In the genomic region with DNA sequence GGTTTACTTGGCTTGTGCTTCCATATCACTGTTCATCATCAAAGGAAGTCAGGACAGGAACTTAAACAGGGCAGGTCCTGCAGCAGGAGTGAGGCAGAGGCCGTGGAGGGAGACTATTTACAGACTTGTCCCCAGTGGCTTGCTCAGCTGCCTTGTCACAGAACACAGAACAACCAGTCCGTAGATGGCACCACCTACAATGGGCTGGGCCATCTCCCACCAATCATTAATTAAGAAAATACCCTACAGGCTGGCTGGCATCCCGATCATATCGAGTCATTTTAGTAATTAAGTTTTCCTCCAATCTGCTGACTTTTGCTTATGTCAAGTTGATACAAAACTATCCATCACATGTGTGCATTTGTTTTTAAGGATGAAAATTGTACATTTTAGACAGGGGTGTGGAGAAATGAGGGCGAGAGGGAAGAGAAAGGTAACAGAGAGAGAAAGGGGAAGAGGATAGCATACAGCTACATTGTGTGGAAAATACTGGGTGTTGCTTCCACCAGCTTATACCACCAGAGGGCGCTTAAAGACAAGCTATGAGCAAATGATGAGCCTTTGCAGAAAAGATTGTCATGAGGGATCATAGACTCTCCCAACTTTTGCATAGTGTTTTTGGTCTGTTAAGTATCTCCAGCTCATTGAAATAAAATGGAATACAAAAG, we compare ENCODE assay signal across 8 mouse cellular contexts. TPM values are rescaled to one million over a fixed set of nuclear protein-coding genes. Genes with fewer than 3 reads are reported as not detected.
DNase-seq lines count a peak whose midpoint lies in the region; ATAC-seq and TF ChIP-seq lines count a peak whose summit lies in the region.

No protein-coding gene starts in this region.

- H3K27me3 ChIP-seq in E14TG2a.4 (ENCODE audit: insufficient read depth, low read length) = no peaks in the 10 kb centered on the region
- no peaks in the 10 kb centered on the region for H3K27me3 ChIP-seq in forebrain, embryonic 13.5 days
- H3K27me3 ChIP-seq in hindbrain, embryonic 12.5 days = no peaks in the 10 kb centered on the region
- H3K27me3 ChIP-seq in lung, embryonic 16.5 days (ENCODE audit: control insufficient read depth, insufficient read depth, low read depth, low read length) = no peaks in the 10 kb centered on the region

- H3K4me1 ChIP-seq in E14TG2a.4 (replicated peaks; ENCODE audit: low read depth, low read length) = peaks cover 11% of the 10 kb centered on the region
- peaks cover 6% of the 10 kb centered on the region; the same call in 1 of the 2 replicates for H3K4me1 ChIP-seq in forebrain, embryonic 13.5 days
- H3K4me1 ChIP-seq in hindbrain, embryonic 12.5 days = no peaks in the 10 kb centered on the region
- H3K4me1 ChIP-seq in lung, embryonic 16.5 days (replicated peaks; ENCODE audit: control insufficient read depth, insufficient read depth, low read length) = peaks cover 3% of the 10 kb centered on the region; the same call in 1 of the 2 replicates

- WGBS in forebrain, embryonic 13.5 days = 33% methylated on average over 6 of the region's 6 CpGs
- WGBS in hindbrain, embryonic 12.5 days = 29% methylated on average over 6 of the region's 6 CpGs
- WGBS in lung, embryonic 16.5 days = 26% methylated on average over 6 of the region's 6 CpGs

- H3K4me2 ChIP-seq in forebrain, embryonic 13.5 days = no peak overlapping the region
- peak overlapping the region; percentile 13; the same call in 1 of the 2 replicates for H3K4me2 ChIP-seq in hindbrain, embryonic 12.5 days (replicated peaks)
- H3K4me2 ChIP-seq in lung, embryonic 16.5 days (ENCODE audit: low read depth, low read length) = no peak overlapping the region

- DNase-seq in c-Kit-negative CD71-positive TER-119-positive erythroid progenitor cells, embryonic 14.5 days (ENCODE audit: low read depth, low spot score) = peak; percentile 33
- peak; percentile 85 for DNase-seq in layer of hippocampus, adult 9-11 months
- DNase-seq in ovary, adult 18-20 months (ENCODE audit: low spot score) = peak; percentile 15
- DNase-seq in thymus, postnatal 0 days (ENCODE audit: low spot score) = peak; percentile 72

- no peak overlapping the region for H3K27ac ChIP-seq in forebrain, embryonic 13.5 days
- no peak overlapping the region for H3K27ac ChIP-seq in hindbrain, embryonic 12.5 days
- no peak overlapping the region for H3K27ac ChIP-seq in lung, embryonic 16.5 days (ENCODE audit: low read length)

- no peak overlapping the region for H3K4me3 ChIP-seq in E14TG2a.4 (replicated peaks; ENCODE audit: low read length)
- no peak overlapping the region for H3K4me3 ChIP-seq in forebrain, embryonic 13.5 days
- H3K4me3 ChIP-seq in hindbrain, embryonic 12.5 days = no peak overlapping the region
- no peak overlapping the region for H3K4me3 ChIP-seq in lung, embryonic 16.5 days (ENCODE audit: low read length)

- H3K36me3 ChIP-seq in E14TG2a.4 (ENCODE audit: insufficient read depth, low read length) = no peaks in the 10 kb centered on the region
- H3K36me3 ChIP-seq in forebrain, embryonic 13.5 days (ENCODE audit: poor library complexity, severe bottlenecking) = no peaks in the 10 kb centered on the region
- H3K36me3 ChIP-seq in hindbrain, embryonic 12.5 days = no peaks in the 10 kb centered on the region
- H3K36me3 ChIP-seq in lung, embryonic 16.5 days (ENCODE audit: control insufficient read depth, insufficient read depth, low read length) = no peaks in the 10 kb centered on the region

- peak; percentile 68 for TF ChIP-seq CTCF in E14TG2a.4 (conservative IDR thresholded peaks at IDR 0.05; ENCODE audit: low read length)

- no peak overlapping the region for H3K9ac ChIP-seq in forebrain, embryonic 13.5 days
- peak overlapping the region; percentile 29; the same call in 1 of the 2 replicates for H3K9ac ChIP-seq in hindbrain, embryonic 12.5 days
- H3K9ac ChIP-seq in lung, embryonic 16.5 days (ENCODE audit: low read length) = no peak overlapping the region

- H3K9me3 ChIP-seq in E14TG2a.4 (ENCODE audit: low read length) = no peaks in the 10 kb centered on the region
- H3K9me3 ChIP-seq in forebrain, embryonic 13.5 days (replicated peaks) = no peaks in the 10 kb centered on the region
- H3K9me3 ChIP-seq in hindbrain, embryonic 12.5 days (replicated peaks) = no peaks in the 10 kb centered on the region
- no peaks in the 10 kb centered on the region for H3K9me3 ChIP-seq in lung, embryonic 16.5 days (ENCODE audit: control insufficient read depth, low read length)

- peak; percentile 67 for ATAC-seq in forebrain, embryonic 13.5 days
- peak; percentile 68 for ATAC-seq in hindbrain, embryonic 12.5 days (ENCODE audit: low FRiP score)
- peak; percentile 79 for ATAC-seq in lung, embryonic 16.5 days (ENCODE audit: low read depth)

RNA-seq across cellular contexts. Expression of a gene that starts 21.8 kb away (rescaled TPM):
- 6.0 and 6.9 TPM in 2 replicates for polyA plus RNA-seq in forebrain, embryonic 13.5 days (2015; fragmentation: Nextera tagmentation; extraction: Ambion mirVana)
- 5.5 and 6.2 TPM in 2 replicates for polyA plus RNA-seq in hindbrain, embryonic 12.5 days (2016; fragmentation: Nextera tagmentation; extraction: Ambion mirVana)
- 3.5 and 3.6 TPM in 2 replicates for polyA plus RNA-seq in lung, embryonic 16.5 days (2015; fragmentation: Nextera tagmentation; extraction: Ambion mirVana)
- 5.5 and 7.3 TPM in 2 replicates for polyA plus RNA-seq in thymus, postnatal 0 days (2015; fragmentation: Nextera tagmentation; extraction: Ambion mirVana)

RNA-seq across cellular contexts. Expression of a gene that starts 22.2 kb away (rescaled TPM):
- polyA plus RNA-seq in forebrain, embryonic 13.5 days (2015; fragmentation: Nextera tagmentation; extraction: Ambion mirVana) = 63.4 and 71.1 TPM in 2 replicates
- 78.3 and 84.1 TPM in 2 replicates for polyA plus RNA-seq in hindbrain, embryonic 12.5 days (2016; fragmentation: Nextera tagmentation; extraction: Ambion mirVana)
- 84.4 and 86.8 TPM in 2 replicates for polyA plus RNA-seq in lung, embryonic 16.5 days (2015; fragmentation: Nextera tagmentation; extraction: Ambion mirVana)
- polyA plus RNA-seq in thymus, postnatal 0 days (2015; fragmentation: Nextera tagmentation; extraction: Ambion mirVana) = 74.9 and 82.5 TPM in 2 replicates

Comparison
In these comparisons a context has a peak if more than half of its experiments do, and no peak if none do; other contexts are left out.
1. DNase-seq: peak in every context shown above with its lines; median percentile 85 in layer of hippocampus, adult 9-11 months; 72 in thymus, postnatal 0 days; 33 in c-Kit-negative CD71-positive TER-119-positive erythroid progenitor cells, embryonic 14.5 days; 15 in ovary, adult 18-20 months.